Mouse (Mus musculus): ENCODE data around the gene Cpsf6.
"Not testable (repeated sequence)": the region's sequence is repeated elsewhere in the genome, so short reads cannot be mapped to it uniquely, and the experiment has no call there.

Cpsf6 gene

DNA sequence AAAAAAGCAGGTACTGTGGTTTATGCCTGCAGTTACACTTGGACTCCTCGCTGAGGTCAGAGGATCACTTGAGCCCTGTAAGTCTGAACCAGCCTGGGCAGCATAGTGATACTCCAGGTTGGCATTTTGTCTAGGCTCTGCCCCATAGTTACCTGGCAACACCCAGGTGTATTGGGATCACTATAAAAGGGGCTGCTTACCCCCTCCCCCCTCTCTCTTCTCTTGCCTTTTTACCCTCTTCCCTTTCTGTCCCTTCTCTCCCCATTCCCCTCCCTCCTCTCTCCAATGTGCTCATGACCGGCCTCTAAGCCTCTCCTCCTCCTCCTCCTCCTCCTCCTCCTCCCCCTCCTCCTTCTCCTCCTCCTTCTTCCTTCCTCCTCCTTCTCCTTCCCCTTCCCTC lies 19.4 kb upstream of the Cpsf6 start:
- no peak for DNase-seq

DNA sequence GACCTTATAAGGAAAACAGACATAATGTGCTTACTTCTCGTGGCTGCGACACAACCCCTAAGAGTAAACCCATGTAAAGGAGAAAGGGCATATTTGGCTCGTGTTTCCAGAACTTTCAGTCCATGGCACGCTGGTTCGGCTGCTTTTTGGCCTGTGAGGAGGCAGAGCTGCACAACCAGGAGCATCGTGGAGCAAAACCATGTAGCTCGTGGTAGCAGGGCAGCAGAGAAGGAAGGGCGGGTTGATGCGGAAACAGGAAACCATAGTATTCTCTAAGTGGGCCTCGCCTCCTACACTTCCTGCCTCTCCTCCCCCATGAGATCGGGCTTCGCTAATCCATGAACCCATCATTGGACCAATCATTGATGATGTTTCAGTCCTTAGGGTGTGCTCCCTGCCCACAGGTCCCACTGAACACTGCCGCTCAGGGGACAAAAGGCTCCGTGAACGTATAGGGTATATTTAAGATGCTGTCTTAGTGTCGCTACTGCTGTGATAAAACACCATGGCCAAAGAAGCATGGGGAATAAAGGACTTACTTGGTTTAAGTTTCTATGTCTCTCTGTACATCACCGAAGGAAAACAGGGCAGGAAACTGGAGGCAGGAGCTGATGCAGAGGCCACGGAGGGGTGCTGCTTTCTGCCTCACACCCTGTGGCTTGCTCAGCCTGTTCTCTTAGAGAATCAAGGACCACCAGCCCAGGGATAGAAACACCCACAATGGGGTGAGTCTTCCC lies 18.4 kb upstream of the Cpsf6 start:
- no peak for DNase-seq

DNA sequence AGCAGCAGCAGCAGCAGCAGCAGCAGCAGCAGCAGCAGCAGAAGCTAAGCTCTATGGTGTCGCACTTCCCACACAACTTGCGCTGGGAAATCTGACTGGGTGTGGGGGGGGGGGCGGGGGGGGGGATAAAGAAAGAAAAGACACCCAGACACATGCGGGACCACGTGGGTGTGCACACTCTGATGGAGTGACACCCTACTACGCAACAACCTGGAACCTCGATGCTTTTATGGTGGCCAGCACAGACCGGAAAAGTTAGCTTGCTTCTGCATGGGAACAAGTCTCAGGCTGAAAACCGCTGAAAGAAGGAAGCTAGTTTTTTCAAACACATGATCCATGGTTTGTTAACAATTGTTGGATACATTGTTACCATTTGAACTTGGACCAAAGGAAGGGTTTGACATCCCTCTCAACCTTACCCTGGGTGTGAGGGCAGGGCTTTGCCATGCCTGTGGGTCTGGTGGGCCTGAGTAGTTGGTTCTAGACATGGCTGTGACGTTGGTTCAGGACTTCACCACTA lies 17.4 kb upstream of the Cpsf6 start:
- no peak for DNase-seq

DNA sequence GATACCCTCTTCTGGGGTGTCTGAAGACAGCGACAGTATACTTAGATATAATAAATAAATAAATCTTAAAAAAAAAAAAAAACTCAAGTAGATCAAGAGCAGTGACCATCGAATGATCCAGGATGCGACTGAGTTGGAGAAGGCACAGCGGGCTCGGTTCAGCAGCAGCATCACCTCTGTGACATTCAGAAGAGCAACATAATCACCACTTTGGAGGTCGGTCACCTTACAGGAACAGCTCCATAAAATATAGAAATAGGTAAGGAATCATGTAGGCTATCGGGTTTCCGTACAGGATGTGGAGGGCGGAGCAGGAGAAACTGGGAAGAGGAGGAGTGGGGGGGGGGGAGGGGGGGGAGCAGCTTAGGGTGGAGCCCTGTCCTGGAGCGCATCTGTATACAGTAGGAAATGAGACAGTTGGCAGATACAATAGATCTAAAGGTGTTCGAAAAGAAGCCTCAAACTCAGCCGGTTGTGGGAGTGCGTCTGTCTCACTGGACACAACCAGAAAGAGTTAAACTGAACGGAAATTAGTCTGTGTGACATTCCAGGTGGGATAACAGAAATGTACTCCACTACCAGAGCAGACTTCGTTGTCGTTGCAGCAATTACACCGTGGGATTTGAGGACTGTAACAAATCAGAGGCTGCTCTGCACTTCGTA lies 16.7 kb upstream of the Cpsf6 start:
- no peak for DNase-seq

DNA sequence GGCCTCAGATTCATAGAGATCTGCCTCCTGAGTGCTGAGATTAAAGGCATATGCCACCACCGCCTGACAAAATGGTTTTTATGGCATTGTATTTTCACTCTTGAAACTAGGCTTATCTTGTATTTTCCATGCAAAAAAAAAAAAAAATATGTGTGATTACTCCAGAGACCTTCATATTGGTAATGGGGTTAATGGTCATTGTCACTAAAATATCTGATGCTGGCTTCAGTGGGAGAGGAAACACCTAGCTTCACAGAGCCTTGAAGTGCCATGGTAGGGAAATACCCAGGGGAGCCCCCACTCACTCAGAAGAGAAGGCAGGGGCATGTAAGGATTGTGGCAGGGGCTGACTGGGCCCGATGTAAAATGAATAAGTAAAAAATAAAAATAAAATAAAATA lies 16.0 kb upstream of the Cpsf6 start:
- DNase-seq: no peak

DNA sequence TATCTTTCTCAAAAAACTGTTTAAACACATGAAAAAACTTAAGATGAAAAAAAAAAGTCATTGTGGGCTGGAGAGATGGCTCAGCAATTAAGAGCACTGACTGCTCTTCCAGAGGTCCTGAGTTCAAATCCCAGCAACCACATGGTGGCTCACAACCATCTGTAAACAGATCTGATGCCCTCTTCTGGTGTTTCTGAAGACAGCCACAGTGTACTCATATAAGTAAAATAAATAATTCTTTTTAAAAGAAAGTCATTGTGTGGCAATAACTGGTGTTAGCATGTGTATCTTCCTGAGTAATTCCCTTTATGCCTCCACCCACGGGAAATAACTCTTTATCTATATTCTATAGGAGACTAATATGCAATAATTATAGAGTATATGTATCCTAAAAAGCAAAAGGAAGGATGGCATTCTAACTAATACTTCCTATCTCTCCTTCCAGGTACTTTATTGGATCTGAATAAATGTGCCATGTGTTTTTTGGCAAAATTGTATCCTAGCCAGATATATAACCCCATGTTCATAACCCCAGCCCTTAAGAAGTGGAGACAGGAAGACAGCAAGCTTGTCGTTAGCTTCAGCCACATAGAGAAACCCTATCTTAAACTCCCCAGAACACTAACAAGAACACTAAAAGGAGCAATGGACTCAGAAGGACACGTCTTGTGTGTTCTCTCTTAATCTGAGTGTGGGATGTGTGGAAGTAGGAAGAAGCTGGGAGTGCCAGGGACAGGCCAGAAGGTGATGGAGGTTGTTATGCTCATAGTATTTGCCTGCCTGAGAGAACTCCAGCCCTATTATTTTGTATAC lies 15.1 kb upstream of the Cpsf6 start:
- no peak for DNase-seq

DNA sequence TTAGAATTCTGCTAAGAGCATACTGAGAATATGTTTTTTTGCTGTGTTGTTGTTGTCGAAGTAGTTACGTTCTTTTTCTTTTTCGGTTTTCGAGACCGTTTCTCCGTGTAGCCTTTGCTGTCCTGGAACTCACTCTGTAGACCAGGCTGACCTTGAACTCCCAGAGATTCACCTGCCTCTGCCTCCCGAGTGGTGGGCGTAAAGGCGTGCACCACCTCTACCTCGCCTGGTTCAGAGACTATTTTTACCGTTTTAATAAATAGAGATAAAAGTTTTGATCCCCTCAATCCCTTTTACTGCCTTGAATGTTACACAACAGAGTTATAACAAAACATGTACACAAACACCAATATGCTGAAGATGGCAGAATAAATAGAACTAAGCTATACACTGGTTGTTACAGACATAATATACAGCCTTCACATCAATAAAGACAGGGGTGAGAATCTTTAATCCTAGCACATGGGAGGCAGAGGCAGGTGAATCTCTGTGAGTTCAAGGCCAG lies 14.1 kb upstream of the Cpsf6 start:
- DNase-seq: no peak

DNA sequence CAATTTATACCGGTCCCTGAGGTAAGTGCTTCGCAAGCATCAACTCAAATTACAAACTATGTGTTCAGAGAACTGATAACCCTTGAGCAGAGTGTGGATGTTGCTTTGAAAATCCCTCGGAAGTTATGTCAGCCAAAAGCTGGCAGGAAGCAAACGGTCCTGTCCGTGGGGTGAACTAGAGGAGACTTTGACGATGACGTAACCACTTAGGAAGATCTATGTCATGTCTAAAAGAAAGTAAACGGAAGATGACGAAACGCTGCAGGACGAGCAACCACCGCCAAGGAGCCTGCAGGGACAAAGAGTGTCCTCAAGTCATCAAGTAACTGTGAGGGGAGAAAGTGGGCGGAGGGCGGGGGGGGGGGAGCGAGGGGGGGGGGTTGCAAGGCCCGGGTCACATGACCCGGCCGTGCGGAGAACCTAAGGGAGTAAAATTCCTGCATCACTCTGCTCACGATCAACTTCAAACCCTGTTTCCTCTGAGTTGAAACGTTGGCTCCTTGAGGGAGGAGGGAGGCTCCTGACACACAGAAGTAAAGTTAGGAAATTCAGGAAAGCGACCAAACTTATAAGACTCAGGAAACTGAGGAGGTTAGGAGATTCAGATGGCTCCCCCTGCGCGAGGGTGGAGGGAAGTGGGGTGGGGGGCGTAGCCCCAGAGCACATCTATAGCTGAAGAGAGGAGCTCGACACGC lies 13.5 kb upstream of the Cpsf6 start:
- DNase-seq: no peak

DNA sequence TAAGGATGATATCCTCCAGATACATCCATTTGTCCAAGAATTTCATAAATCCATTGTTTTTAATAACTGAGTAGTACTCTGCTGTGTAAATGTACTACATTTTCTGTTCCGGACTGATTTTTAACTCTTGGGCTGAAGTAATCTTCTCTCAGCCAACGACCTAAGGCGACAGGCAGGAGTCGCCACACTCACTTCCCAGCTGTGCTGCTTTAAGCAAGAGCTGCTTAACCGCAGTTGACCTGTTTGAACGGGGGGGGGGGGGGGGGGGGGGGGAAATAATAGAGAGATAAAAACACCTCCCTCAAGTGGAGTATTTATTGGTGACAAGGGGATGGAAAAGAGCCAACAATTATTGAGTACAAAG lies 13.0 kb upstream of the Cpsf6 start:
- no peak for DNase-seq

DNA sequence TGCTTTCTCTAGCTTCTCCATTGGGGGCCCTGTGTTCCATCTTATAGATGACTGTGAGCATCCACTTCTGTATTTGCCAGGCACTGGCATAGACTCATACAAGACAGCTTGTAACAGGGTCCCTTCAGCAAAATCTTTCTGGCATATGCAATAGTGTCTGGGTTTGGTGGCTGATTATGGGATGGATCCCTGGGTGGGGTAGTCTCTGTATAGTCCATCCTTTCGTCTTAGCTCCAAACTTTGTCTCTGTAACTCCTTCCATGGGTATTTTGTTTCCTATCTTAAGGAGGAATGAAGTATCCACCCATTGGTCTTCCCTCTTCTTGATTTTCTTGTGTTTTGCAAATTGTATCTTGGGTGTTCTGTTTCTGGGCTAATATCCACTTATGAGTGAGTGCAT lies 12.6 kb upstream of the Cpsf6 start:
- not testable (repeated sequence) for DNase-seq

DNA sequence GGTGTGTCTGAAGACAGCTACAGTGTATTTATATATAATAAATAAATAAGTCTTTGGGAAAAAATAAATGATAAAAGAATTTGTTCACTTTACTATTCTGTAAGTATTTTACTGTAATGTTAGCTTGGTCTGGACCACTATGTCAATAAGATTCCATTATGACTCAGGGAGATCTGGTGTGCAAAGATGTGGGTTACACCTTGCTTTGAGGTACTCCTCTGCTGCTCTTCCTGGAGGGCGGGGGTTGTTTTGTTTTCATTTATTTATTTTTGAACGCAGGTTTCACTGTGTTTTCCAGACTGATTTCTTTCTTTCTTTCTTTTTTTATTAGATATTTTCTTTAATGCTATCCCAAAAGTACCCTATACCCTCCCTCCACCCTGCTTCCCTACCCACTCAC lies 12.0 kb upstream of the Cpsf6 start:
- no peak for DNase-seq

DNA sequence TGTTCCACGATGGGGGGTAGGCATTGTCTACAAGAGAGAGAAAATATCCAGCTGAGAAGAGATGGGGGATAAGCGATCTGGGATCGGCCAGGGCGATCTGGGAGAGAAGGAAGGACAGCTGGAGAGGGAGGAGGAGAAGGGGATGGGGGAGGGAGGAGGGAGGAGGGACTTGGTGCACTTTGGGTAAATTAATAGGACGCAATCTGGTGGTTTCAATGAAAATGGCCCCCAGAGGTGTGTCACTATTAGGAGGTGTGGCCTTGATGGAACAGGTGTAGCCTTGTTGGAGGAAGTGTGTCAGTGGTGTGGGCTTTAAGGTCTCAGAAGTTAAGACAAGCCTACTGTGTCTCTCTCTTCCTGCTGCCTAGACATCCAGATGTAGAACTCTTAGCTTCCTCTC lies 11.2 kb upstream of the Cpsf6 start:
- DNase-seq: no peak

DNA sequence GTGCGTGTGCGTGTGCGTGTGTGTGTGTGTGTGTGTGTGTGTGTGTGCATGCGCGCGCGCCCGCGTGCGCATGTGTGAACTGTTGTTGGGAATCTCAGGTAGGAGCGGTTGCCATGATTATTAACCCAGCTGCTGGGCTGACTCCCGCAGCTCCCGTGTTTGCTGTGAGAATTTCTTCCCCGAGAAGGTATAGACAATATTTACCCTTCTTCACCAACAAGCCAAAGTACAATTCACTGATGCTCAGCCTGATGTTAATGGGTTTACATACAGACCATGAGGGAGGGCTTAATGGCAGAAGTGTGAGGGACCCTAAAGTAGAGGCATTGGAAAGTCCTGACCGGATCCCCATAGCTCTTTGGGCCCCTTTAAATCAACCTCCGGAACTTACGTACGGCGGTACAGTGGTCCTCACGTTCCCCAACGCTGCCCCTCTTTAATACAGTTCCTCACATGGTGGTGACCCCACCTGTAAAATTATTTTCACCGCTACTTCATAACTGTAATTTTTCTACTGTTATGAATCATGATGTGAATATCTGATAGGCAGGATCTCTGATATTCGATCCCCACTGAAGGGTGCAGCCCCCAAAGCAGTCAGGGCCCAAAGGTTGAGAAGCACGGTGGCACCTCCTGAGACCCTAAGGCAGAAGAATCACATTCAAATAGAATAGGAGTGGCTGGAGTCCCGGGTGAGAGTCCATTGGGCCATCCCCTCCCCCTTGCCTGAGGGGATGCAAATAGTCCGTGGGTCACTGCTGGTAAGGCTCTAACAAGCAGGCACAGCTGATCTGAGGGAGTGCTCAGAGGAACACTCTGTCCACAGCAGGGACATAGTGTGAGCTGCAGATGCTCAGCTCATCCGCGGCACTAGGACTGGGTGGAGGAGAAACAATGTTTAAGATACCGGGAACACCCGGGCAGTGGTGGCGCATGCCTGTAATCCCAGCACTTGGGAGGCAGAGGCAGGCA lies 10.4 kb upstream of the Cpsf6 start:
- DNase-seq: no peak

DNA sequence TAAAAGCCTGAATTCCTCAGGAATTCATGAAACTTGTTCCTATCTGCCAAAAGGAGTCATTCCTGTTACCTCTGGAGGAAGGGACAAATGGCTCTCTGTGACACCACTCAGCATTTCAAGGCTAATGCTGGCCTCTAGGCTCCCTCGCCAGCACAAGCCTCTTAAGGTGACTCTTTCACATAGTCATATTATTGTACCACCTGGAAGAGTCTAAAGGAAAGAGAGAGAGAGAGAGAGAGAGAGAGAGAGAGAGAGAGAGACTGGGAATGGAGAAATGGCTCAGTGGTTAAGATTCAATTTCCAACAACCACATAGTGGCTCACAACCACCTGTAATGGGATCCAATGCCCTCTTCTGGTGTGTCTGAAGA lies 9.5 kb upstream of the Cpsf6 start:
- DNase-seq: no peak

DNA sequence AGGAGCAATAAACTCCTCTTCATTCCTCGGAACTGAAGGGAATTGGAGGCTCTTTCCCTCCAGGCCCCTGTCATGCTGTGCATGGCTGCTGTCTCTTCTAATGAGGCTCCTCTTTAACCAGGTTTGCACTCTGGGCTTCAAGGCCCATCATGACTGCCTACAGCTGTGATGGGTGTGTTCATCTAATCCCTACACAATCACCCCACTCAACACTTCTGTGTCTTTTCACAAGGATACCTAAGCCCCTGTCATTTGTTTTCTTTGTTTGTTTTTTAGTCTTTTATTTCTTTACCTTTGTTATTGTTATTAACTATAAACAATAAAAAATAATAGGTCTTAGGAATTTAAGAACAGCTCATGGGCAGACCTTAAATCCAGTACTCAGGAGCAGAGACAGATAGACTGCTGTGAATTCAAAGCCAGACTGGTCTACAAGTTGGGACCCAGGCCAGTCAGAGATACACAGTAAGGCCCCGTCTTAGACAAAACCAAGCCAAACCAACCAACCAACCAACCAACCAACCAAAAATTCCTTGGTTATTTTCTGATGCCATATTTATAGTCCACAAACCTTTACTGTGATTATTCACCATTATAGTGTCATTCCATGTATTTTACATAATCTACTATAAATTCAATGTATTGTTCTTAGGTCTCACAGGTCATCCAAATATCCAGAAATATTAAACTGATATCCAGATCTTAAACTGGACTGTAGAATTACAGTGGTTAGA lies 9.0 kb upstream of the Cpsf6 start:
- DNase-seq: no peak

DNA sequence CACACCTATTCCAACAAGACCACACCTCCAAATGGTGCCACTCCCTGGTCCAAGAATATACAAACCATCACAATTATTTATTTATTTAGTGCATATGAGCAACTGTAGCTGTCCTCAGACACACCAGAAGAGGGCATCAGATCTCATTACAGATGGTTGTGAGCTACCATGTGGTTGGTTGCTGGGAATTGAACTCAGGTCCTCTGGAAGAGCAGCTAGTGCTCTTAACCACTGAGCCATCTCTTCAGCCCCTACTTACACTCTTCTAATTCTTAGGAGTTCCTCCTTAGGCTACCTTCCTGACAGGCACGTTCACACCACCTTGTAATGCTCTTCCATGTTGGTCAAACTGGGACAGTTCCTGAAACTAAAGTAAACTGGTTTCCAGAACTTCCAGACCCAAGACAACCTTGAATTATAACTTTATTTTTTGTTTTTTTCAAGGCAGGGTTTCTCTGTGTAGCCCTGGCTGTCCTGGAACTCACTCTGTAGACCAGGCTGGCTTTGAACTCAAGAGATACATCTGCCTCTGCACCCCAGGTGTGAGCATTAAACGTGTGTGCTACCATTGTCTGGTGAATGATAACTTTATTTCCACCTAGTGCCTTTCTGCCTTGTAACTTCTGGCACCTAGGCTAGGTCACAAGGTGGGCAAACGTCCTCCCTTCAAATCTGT lies 8.3 kb upstream of the Cpsf6 start:
- not testable (repeated sequence) for DNase-seq

DNA sequence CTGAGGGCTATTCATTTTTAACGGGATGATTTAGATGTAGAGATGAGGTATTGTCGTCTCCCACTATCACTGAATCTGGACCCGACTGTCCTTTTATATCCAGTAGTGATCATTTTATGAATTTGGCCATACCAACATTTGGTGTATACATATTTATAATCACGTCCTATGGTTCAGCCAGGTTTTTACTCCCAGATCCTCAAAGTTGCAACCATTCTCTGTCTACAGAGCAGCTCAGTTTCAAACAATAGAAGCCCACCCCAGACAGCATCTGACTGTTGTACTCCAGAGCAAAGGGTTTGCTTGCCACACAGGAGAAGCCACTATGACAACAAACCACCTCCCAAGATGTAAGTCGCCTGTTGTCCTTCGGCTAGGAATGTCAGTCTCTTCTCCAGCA lies 7.2 kb upstream of the Cpsf6 start:
- no peak for DNase-seq

DNA sequence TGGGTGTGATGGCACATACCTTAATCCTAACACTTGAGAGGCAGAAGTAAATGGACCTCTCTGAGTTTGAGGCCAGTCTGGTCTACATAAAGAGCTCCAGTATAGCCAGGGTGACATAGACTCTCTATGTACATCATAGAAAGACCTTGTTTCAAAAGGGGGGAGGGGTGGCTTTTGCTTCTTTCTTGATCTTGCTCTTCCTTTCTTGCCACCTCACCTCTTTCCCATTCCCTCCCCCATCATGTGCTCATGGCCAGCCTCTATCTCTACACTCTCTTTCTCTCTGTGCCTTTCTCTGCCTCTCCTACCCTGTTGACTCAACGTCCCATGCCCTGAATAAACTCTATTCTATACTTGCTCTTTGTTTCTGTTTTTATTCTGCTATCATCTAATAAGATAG lies 6.4 kb upstream of the Cpsf6 start:
- DNase-seq: no peak

DNA sequence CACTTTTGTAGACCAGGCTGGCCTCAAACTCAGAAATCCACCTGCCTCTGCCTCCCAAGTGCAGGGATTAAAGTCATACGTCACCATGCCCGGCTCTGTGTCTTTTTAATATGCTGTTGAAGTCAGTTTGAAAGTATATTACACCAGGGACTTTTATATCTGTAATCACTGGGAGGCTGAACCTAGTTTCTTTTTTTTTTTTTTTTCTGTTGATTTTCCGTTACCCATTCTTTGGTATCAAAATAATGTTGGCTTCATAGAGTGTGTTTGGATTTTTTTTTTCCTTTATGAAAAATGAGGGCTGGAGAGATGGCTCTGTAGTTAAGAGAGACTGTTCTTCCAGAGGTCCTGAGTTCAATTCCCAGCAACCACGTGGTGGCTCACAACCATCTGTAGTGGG lies 5.6 kb upstream of the Cpsf6 start:
- no peak for DNase-seq

DNA sequence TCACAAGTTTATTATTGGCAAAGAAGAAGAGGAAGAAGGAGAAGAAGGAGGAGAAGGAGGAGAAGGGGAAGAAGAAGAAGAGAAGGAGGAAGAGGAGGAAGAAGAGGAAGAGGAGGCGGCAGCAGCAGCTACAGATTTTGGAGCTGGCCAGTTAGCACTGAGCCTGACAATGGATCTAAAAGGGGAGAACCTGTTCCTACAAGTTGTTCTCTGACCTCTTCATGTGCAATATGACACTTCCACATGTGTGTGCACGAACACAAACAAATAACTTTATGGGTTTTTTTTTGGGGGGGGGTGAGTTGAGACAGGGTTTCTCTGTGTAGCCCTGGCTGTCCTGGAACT lies 5.2 kb upstream of the Cpsf6 start:
- no peak for DNase-seq

Data from cerebellum, postnatal 25 days (tissue).